Mouse (Mus musculus): Measurements from ENCODE around the gene Hspa1l. TPM values are rescaled to one million over a fixed set of nuclear protein-coding genes. Genes with fewer than 3 reads are reported as not detected.
"Not testable (repeated sequence)": the region's sequence is repeated elsewhere in the genome, so short reads cannot be mapped to it uniquely, and the experiment has no call there.

Hspa1l gene
- polyA plus RNA-seq (2016; fragmentation: Nextera tagmentation; extraction: Ambion mirVana): 1.4 and 2.3 TPM in 2 replicates

DNA sequence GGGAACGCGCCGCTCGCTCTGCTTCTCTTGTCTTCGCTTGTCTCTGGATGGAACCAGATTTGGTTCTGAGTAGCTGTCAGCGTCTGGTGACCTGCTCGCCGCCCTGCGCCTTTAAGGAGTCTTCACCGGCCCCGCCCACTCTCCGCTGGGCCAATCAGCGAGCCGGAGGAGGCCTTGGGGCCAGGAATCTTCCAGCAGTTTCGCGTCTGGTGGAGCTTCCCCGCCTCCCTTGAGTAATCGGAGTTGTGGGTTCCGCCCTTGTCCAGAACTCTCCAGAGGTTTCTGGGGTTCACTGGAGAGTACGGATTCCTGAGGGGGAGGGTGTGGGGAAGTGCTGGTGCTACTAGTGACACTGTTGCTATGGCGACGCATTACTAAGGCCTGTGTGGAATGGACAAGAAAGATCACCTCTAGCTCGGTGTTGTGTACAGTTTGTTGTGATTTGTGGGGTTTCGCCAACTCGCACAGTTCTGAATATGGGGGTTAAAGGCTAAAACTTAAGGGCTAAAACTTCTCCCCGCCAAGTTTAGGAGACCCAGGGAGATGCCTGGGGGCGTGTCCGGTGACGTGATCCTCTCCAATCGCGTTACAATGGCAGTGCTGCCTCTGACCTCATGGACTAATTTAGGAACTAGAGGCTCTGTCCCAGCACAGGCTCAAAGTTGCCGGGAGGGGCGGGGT is at the start of gene Hspa1l, which contains the start of gene Hspa1a:
Hspa1l (plus strand) TSS at position 635 of the 681 bp plus-strand sequence.
Hspa1a (minus strand) TSS at position 88 of the 681 bp plus-strand sequence.
- H3K9ac ChIP-seq, H3K4me1 ChIP-seq, H3K27ac ChIP-seq, H3K9me3 ChIP-seq, H3K36me3 ChIP-seq: not testable (repeated sequence)
- H3K27me3 ChIP-seq (replicated peaks): peaks cover 26% of the 10 kb centered on the region
- peak within 1 kb of the TSS; percentile 77 for H3K4me2 ChIP-seq (replicated peaks)
- peak within 1 kb of the TSS; percentile 36 for H3K4me3 ChIP-seq
- ATAC-seq (ENCODE audit: low FRiP score, low read depth): peak; percentile 94
- WGBS: under 1% methylated on average over 30 of the region's 33 CpGs

DNA sequence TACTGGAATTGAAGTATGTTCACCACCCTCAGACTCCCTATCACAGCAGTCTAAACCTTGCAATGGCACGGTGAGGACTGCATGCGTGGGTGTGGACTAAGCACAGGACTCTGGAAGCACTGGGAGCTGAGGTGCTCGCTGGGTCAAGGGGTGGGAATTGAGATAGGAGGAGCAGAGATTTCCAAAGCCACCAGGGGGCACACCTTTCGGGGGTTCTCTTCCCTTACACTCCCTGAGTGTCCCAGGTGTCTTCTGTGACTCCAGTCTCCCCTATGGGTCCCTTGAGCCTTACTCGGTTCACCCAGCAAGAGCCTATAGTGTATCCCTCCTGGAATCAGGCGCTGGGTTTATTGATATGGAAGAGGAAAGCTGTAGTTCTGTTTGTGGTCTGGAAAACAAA is 49.6 kb upstream of the Hspa1l start:
- H3K36me3 ChIP-seq: no peaks in the 10 kb centered on the region
- H3K9me3 ChIP-seq: no peaks in the 10 kb centered on the region
- H3K4me1 ChIP-seq: no peaks in the 10 kb centered on the region
- H3K4me3 ChIP-seq: no peak overlapping the region
- WGBS: 58% methylated on average over 6 of the region's 6 CpGs
- ATAC-seq (ENCODE audit: low FRiP score, low read depth): no peak
- H3K9ac ChIP-seq: no peak overlapping the region
- no peak overlapping the region for H3K27ac ChIP-seq
- no peak overlapping the region for H3K4me2 ChIP-seq (replicated peaks)
- H3K27me3 ChIP-seq (replicated peaks): no peaks in the 10 kb centered on the region

DNA sequence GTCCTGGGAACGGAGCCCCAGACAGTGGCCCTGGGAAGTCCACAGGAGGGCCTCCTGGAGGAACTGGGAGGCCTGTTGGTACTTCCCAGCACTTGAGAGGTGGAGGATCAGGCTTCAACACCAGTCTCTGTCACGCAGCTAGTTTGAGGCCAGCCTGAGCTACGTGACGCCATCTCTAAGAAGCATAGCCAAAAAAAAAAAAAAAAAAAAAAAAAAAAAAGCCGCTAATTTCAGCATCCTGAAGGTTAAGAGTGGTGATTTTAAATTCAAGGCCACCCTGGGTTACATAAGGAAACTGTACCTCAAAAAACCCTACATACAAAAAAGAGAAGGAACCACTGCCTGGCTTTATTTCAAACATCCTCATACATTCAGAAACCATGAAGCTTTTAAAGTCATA is 48.2 kb upstream of the Hspa1l start:
- WGBS: 69% methylated on average over 5 of the region's 5 CpGs
- H3K4me2 ChIP-seq (replicated peaks): no peak overlapping the region
- H3K27ac ChIP-seq: no peak overlapping the region
- no peak overlapping the region for H3K4me3 ChIP-seq
- no peaks in the 10 kb centered on the region for H3K27me3 ChIP-seq (replicated peaks)
- ATAC-seq (ENCODE audit: low FRiP score, low read depth): no peak
- no peak overlapping the region for H3K9ac ChIP-seq
- H3K9me3 ChIP-seq: no peaks in the 10 kb centered on the region
- no peaks in the 10 kb centered on the region for H3K4me1 ChIP-seq
- no peaks in the 10 kb centered on the region for H3K36me3 ChIP-seq

DNA sequence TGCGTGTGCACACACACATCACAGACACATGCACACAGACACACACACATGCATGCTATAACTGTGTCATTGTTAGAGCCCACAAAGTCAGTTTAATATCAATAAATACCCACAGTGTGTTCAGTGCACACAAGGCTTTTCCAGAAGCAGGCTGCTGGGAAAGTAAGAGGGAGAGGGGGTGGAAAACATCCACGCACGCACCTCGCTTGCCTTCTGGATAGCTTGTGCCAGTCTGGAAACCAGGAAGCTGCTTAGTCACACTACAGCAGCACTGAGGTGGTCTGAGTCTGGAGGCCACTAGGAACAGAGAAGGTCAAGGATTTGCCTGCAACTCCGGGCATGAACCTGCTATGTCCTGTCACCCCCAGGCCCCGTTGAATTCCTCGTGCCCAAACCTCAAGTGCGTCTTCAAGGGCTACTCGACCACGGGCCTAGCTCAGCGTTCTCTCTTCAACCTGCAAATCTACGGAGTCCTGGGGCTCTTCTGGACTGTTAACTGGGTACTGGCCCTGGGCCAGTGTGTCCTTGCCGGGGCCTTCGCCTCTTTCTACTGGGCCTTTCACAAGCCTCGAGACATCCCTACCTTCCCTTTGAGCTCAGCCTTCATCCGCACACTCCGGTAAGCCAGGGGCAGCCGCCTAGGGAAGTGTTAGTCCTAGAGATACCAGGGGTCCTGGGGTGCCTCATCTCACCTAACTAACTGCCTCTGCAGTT is 45.0 kb upstream of the Hspa1l start:
- no peaks in the 10 kb centered on the region for H3K9me3 ChIP-seq
- no peak overlapping the region for H3K27ac ChIP-seq
- ATAC-seq (ENCODE audit: low FRiP score, low read depth): no peak
- 89% methylated on average over 18 of the region's 18 CpGs for WGBS
- no peaks in the 10 kb centered on the region for H3K27me3 ChIP-seq (replicated peaks)
- H3K4me3 ChIP-seq: no peak overlapping the region
- H3K9ac ChIP-seq: no peak overlapping the region
- H3K4me1 ChIP-seq: peaks cover 11% of the 10 kb centered on the region; the same call in 1 of the 2 replicates
- no peaks in the 10 kb centered on the region for H3K36me3 ChIP-seq
- no peak overlapping the region for H3K4me2 ChIP-seq (replicated peaks)

DNA sequence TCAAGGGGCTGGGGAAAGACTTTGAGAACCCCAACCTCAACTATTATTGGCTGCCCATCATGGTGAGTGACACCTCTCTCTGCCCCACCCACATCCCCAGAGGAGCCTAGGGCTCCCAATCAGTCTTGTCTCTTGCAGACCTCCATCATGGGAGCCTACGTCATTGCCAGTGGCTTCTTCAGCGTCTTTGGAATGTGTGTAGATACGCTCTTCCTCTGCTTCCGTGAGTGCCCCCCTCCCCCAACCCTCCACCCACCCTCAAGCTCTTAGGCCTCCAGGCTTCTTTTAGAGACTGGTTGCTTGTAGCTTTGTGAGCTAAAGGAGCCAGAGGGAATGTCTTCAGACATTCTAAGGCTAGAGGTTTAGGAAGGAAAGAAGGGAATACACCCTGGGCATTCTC is 43.7 kb upstream of the Hspa1l start:
- 65% methylated on average over 4 of the region's 4 CpGs for WGBS
- Histone ChIP-seq H3K4me2 (replicated peaks) (no peak overlapping the region), H3K4me3 (no peak overlapping the region), H3K4me1 (peaks cover 11% of the 10 kb centered on the region; the same call in 1 of the 2 replicates), H3K9me3 (no peaks in the 10 kb centered on the region), H3K27me3 (replicated peaks) (no peaks in the 10 kb centered on the region), H3K9ac (no peak overlapping the region), H3K36me3 (0 out of 2 replicates have a peak, but pooled peaks cover 2% of the 10 kb centered on the region), H3K27ac (no peak overlapping the region)
- ATAC-seq (ENCODE audit: low FRiP score, low read depth): no peak

DNA sequence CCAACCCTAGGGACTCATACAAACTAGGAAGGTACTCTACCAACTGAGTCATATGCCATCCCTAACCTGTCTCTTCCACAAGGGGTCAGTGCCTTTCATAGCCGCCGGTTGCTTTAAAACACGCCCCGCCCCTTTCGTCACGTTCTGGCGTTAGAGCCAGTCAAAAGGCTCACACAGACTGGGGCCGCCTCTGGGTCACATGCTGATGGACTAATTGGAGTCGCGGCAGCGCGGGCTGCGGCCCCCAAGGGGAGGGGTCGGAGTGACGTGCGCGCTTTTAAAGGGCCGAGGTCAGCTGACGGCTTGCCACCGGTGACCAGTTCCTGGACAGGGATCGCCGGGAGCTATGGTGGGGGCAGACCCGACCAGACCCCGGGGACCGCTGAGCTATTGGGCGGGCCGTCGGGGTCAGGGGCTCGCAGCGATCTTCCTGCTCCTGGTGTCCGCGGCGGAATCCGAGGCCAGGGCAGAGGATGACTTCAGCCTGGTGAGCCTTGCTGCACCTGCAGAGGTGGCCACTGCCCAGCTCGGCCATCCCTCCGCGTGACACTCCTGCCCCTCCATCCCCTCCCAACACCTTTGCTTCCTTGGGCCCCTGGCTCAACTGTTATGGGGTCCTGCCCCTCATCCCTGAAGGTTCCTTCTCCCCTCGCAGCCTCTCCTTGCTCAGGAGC is 41.3 kb upstream of the Hspa1l start, which contains the start of gene Neu1:
Neu1 (plus strand) TSS at position 193 of the 674 bp plus-strand sequence.
- Histone ChIP-seq H3K27me3 (replicated peaks) (no peaks in the 10 kb centered on the region), H3K9me3 (no peaks in the 10 kb centered on the region), H3K27ac (no peak within 1 kb of the TSS), H3K4me2 (replicated peaks) (peak within 1 kb of the TSS; percentile 96), H3K4me1 (peaks cover 11% of the 10 kb centered on the region; the same call in 1 of the 2 replicates), H3K4me3 (peak within 1 kb of the TSS; percentile 68), H3K36me3 (peaks cover 14% of the 10 kb centered on the region; the same call in 1 of the 2 replicates), H3K9ac (peak within 1 kb of the TSS; percentile 80)
- ATAC-seq (ENCODE audit: low FRiP score, low read depth): peak; percentile 96
- WGBS: under 1% methylated on average over 35 of the region's 38 CpGs

DNA sequence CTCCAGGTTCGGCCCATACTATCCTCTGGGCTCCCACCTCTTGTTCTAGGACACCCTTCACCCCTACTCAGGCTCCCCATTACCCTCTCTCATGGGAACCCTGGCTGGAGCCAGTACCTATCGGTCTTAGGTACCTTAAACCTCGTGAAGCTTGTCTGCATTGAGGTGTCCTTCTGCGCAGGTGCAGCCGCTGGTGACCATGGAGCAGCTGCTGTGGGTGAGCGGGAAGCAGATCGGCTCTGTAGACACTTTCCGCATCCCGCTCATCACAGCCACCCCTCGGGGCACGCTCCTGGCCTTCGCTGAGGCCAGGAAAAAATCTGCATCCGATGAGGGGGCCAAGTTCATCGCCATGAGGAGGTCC is 40.8 kb upstream of the Hspa1l start:
- Histone ChIP-seq H3K27me3 (replicated peaks) (no peaks in the 10 kb centered on the region), H3K4me2 (replicated peaks) (peak overlapping the region; percentile 96), H3K9ac (peak overlapping the region; percentile 80), H3K9me3 (no peaks in the 10 kb centered on the region), H3K4me1 (peaks cover 11% of the 10 kb centered on the region; the same call in 1 of the 2 replicates), H3K4me3 (peak overlapping the region; percentile 68), H3K36me3 (peaks cover 18% of the 10 kb centered on the region), H3K27ac (no peak overlapping the region)
- 11% methylated on average over 14 of the region's 14 CpGs for WGBS
- ATAC-seq (ENCODE audit: low FRiP score, low read depth): peak; percentile 31

DNA sequence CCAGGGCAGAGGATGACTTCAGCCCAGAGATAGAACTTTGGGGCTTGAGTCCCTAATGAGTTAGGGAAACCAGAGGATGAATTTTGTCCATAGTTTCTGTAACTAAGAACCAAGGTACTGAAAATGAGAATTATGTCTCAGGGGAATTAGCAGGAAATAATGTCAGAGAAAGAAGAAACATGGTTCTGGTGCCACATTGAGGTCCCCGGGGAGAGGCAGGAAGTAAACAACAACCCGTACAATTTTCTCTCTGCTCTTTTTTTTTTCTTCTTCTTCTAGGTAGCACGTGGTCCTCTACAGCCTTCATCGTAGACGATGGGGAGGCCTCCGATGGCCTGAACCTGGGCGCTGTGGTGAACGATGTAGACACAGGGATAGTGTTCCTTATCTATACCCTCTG is 40.2 kb upstream of the Hspa1l start:
- no peak overlapping the region for H3K27ac ChIP-seq
- ATAC-seq (ENCODE audit: low FRiP score, low read depth): no peak
- no peaks in the 10 kb centered on the region for H3K9me3 ChIP-seq
- H3K4me1 ChIP-seq: peaks cover 11% of the 10 kb centered on the region; the same call in 1 of the 2 replicates
- H3K4me2 ChIP-seq (replicated peaks): peak overlapping the region; percentile 96
- H3K9ac ChIP-seq: peak overlapping the region; percentile 80; the same call in 1 of the 2 replicates
- H3K36me3 ChIP-seq: peaks cover 18% of the 10 kb centered on the region
- H3K4me3 ChIP-seq: no peak overlapping the region
- 93% methylated on average over 8 of the region's 8 CpGs for WGBS
- no peaks in the 10 kb centered on the region for H3K27me3 ChIP-seq (replicated peaks)

DNA sequence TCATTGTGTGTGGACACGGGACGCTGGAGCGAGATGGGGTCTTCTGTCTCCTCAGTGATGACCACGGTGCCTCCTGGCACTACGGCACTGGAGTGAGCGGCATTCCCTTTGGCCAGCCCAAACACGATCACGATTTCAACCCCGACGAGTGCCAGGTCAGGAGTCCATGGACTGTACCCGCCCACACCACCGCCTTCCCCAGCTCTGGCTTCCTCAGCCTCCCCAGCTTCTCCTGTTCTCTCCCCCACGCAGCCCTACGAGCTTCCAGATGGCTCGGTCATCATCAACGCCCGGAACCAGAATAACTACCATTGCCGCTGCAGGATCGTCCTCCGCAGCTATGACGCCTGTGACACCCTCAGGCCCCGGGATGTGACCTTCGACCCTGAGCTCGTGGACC is 38.5 kb upstream of the Hspa1l start:
- 0 out of 2 replicates have a peak overlapping the region, but pooled peaks have one; percentile 0 for H3K4me2 ChIP-seq (replicated peaks)
- no peak overlapping the region for H3K27ac ChIP-seq
- H3K4me3 ChIP-seq: no peak overlapping the region
- ATAC-seq (ENCODE audit: low FRiP score, low read depth): no peak
- H3K27me3 ChIP-seq (replicated peaks): no peaks in the 10 kb centered on the region
- no peak overlapping the region for H3K9ac ChIP-seq
- no peaks in the 10 kb centered on the region for H3K9me3 ChIP-seq
- peaks cover 11% of the 10 kb centered on the region; the same call in 1 of the 2 replicates for H3K4me1 ChIP-seq
- WGBS: 76% methylated on average over 24 of the region's 24 CpGs
- peaks cover 18% of the 10 kb centered on the region for H3K36me3 ChIP-seq

DNA sequence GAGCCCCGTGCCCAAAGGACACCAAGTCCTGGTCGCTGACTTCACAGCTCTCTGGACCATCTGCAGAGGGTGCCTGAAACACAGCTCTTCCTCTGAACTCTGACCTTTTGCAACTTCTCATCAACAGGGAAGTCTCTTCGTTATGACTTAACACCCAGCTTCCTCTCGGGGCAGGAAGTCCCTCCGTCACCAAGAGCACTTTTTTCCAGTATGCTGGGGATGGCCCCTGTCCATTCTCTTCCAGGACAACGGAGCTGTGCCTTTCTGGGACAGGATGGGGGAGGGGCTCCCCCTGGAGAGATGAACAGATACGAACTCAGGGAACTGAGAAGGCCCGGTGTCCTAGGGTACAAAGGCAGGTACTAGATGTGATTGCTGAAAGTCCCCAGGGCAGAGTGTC is 37.7 kb upstream of the Hspa1l start:
- Histone ChIP-seq H3K4me2 (replicated peaks) (no peak overlapping the region), H3K36me3 (peaks cover 18% of the 10 kb centered on the region), H3K27me3 (replicated peaks) (no peaks in the 10 kb centered on the region), H3K9ac (no peak overlapping the region), H3K9me3 (no peaks in the 10 kb centered on the region), H3K4me1 (peaks cover 11% of the 10 kb centered on the region; the same call in 1 of the 2 replicates), H3K4me3 (no peak overlapping the region), H3K27ac (no peak overlapping the region)
- 55% methylated on average over 8 of the region's 8 CpGs for WGBS
- ATAC-seq (ENCODE audit: low FRiP score, low read depth): no peak

DNA sequence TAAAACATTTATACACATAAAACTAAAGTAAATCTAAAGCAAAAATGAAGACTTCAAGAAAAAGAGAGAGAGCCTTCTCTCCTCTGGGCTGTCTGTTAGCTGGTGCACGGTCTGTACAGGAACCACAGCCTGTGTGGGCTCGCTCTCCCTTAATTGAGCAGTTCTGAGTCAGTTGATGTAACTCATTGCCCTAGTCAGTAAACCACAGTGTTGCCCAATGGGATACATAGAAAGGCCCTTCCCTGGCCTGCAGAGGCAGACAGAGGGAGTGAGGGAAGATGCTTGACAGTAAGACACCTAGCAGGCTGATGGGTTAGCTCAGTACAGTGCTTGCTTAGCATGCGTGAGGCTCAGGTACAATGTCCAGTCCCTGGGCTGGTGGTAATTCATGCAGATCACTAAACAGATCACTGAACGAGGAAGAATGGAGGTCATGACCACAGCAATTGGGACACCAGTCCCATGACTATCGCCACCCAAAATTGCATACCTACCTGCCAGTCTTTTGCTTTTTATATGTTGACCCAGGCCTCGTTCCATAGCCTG is 34.5 kb upstream of the Hspa1l start:
- Histone ChIP-seq H3K4me1 (peaks cover 5% of the 10 kb centered on the region; the same call in 1 of the 2 replicates), H3K27ac (no peak overlapping the region), H3K9me3 (no peaks in the 10 kb centered on the region), H3K36me3 (peaks cover 18% of the 10 kb centered on the region), H3K9ac (no peak overlapping the region), H3K4me3 (no peak overlapping the region), H3K4me2 (replicated peaks) (no peak overlapping the region), H3K27me3 (replicated peaks) (no peaks in the 10 kb centered on the region)
- WGBS: 83% methylated on average over 6 of the region's 6 CpGs
- no peak for ATAC-seq (ENCODE audit: low FRiP score, low read depth)
